Mouse (Mus musculus) hindbrain, embryonic 12.5 days (tissue): ENCODE measurements around the gene Lrba. TPM values are rescaled to one million over a fixed set of nuclear protein-coding genes. Genes with fewer than 3 reads are reported as not detected.

Experiments used
- ATAC-seq: fragments of 200-750 bp; cut with Nextera tagmentation; 2 replicates; pipeline ENCODE4 v1.8.0; 2017; ENCODE audit warnings: moderate TSS enrichment; ENCODE audit not compliant: low FRiP score
- H3K27ac ChIP-seq: fragments of 300-500 bp; sonication (generic); 2 replicates; pipeline ENCODE4 v1.5.1; 2016; ENCODE audit warnings: mild to moderate bottlenecking
- H3K27me3 ChIP-seq: fragments of 300-500 bp; sonication (generic); 2 replicates; pipeline ENCODE4 v1.6.1; 2016; ENCODE audit warnings: mild to moderate bottlenecking
- H3K36me3 ChIP-seq: fragments of 300-500 bp; sonication (generic); 2 replicates; pipeline ENCODE4 v1.6.1; 2016; ENCODE audit warnings: mild to moderate bottlenecking
- H3K4me1 ChIP-seq: fragments of 300-500 bp; sonication (generic); 2 replicates; pipeline ENCODE4 v1.6.1; 2016
- H3K4me2 ChIP-seq: fragments of 300-500 bp; sonication (generic); replicated peaks from 2 replicates; pipeline ENCODE4 v1.6.1; 2016; ENCODE audit warnings: mild to moderate bottlenecking
- H3K4me3 ChIP-seq: fragments of 300-500 bp; sonication (generic); 2 replicates; pipeline ENCODE4 v1.5.1; 2016; ENCODE audit warnings: mild to moderate bottlenecking
- H3K9ac ChIP-seq: fragments of 300-500 bp; sonication (generic); 2 replicates; pipeline ENCODE4 v1.6.1; 2016; ENCODE audit warnings: mild to moderate bottlenecking, moderate library complexity
- H3K9me3 ChIP-seq: fragments of 300-500 bp; sonication (generic); replicated peaks from 2 replicates; pipeline ENCODE4 v1.6.1; 2016; ENCODE audit warnings: mild to moderate bottlenecking
- WGBS: fragments of 180-500 bp; shearing (Covaris S2); methylation state at CpG from one replicate; pipeline ENCODE4 v1.1.7; 2016; 5-methylcytosine and 5-hydroxymethylcytosine counted together
- polyA plus RNA-seq: library from polyadenylated mRNA; unstranded; fragments of >200 nt; fragmentation: Nextera tagmentation; extraction: Ambion mirVana; gene quantifications from 2 replicates; pipeline ENCODE4 v1.2.1, GENCODE M21; 2016

Gene Lrba
- polyA plus RNA-seq, 1 experiment from 2014 or later, result 8.4 TPM

DNA sequence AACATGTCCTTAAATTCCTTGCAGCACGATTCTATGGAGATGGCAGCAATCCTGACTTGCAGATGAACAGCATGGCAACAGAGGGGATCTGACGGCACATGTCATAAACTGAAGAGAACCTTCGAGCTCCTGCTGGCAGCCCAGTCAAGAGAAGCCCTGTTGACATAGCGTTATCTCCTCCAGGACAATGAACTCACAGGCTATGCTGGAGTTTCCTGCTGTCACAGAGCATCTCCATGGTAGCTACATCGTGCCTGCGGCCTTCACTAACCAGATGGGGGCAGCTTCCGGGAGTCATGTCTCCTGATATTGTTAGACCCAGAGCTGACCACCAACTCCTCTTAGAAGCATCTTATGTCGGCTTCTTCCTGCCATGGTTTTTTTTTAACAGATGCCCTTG is 578.3 kb downstream of the Lrba start:
- H3K36me3 ChIP-seq, result peaks cover 39% of the 10 kb centered on the region
- no peak overlapping the region for H3K9ac ChIP-seq
- ATAC-seq, result no peak
- whole genome bisulfite sequencing, result 44% methylated on average over 8 of the region's 8 CpGs
- H3K27me3 ChIP-seq, result no peaks in the 10 kb centered on the region
- no peak overlapping the region for H3K4me2 ChIP-seq
- peaks cover 8% of the 10 kb centered on the region; the same call in 1 of the 2 replicates for H3K4me1 ChIP-seq
- no peak overlapping the region for H3K27ac ChIP-seq
- H3K4me3 ChIP-seq, result no peak overlapping the region
- H3K9me3 ChIP-seq, result no peaks in the 10 kb centered on the region

DNA sequence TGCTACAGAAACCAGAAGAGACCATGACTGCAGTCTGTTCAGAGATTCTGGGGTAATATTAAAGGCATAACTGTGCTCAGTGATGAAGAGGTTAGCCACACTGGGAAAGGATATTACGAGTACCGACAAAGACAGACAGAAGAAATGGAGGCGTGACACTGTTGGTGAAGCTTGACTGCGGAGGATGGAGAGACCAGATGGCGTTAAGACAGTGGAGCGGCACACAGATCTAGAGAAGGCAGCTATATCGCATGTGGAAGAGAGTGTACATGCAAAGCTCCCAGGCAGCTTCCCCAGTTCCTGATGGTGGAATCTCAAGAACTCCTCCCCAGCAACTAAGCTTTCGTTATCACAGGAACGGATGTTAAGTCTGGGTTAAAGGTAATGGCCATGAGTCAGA is 579.8 kb downstream of the Lrba start:
- Histone ChIP-seq H3K9me3 (no peaks in the 10 kb centered on the region), H3K27me3 (no peaks in the 10 kb centered on the region), H3K9ac (no peak overlapping the region), H3K4me1 (peaks cover 8% of the 10 kb centered on the region; the same call in 1 of the 2 replicates), H3K27ac (no peak overlapping the region), H3K4me3 (no peak overlapping the region), H3K4me2 (no peak overlapping the region), H3K36me3 (peaks cover 30% of the 10 kb centered on the region)
- ATAC-seq, result no peak
- 91% methylated on average over 9 of the region's 9 CpGs for WGBS

DNA sequence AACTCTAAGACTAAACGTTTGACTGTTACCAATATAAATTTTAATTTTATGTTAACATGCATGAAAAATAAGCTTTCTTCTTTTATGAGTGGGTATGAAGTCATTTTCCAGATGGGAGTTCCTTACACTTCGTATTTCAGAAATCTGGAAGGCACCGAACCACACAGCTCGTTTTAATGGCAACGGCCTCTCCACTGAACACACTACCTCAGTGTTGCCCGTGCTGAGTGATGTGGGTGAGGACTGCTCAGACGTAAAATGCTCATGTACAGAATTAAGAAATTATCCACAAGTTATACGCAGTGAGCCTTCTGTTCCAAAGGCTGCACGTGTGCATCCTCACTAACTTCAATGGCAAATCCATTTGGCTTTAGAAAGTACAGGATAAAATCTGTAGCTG is 582.4 kb downstream of the Lrba start:
- 96% methylated on average over 9 of the region's 9 CpGs for WGBS
- H3K9ac ChIP-seq, result no peak overlapping the region

DNA sequence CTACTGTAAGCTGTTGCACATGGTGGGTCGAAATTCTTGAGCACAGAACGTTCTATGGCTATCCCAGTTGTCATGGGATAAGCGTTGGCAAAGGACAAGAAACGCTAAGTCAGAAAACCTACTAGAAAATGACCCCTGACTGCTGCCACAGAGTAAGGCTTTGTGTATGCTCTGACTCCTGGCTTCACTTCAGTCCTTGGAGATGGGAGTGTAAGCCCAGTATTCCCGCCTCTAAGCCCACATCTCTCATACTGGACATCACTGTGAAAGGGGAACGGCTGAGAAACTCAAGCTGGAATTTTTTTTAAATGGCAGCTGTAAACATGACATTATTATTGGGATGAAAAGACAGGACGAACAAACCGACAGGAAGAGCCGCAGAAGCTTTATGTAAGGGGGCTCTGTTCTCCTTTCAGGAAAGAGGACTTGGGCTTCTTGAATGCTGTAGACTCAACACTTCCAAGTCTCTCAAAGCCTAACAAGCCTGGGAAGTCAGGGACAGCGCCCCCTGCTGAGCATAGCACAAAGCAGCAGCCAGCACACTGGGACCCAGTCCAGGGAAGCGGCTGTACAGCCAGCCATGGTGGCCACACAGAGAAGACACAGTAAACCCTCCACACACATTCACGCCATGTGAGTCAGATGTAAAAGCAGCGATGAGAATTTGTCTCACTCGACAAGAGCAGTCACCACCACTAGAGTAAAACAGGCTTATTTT is 583.4 kb downstream of the Lrba start:
- Histone ChIP-seq H3K4me3 (no peak overlapping the region), H3K9me3 (no peaks in the 10 kb centered on the region), H3K27ac (no peak overlapping the region), H3K27me3 (no peaks in the 10 kb centered on the region), H3K4me2 (no peak overlapping the region), H3K36me3 (peaks cover 27% of the 10 kb centered on the region), H3K9ac (no peak overlapping the region), H3K4me1 (peaks cover 8% of the 10 kb centered on the region; the same call in 1 of the 2 replicates)
- no peak for ATAC-seq
- 74% methylated on average over 14 of the region's 14 CpGs for WGBS

More for the DNA sequence above, 582.4 kb downstream of the Lrba start:
- H3K27me3 ChIP-seq, result no peaks in the 10 kb centered on the region
- H3K27ac ChIP-seq, result no peak overlapping the region
- ATAC-seq, result no peak
- H3K4me1 ChIP-seq, result peaks cover 10% of the 10 kb centered on the region; the same call in 1 of the 2 replicates
- peaks cover 28% of the 10 kb centered on the region for H3K36me3 ChIP-seq
- no peak overlapping the region for H3K4me3 ChIP-seq
- H3K4me2 ChIP-seq, result no peak overlapping the region
- no peaks in the 10 kb centered on the region for H3K9me3 ChIP-seq

DNA sequence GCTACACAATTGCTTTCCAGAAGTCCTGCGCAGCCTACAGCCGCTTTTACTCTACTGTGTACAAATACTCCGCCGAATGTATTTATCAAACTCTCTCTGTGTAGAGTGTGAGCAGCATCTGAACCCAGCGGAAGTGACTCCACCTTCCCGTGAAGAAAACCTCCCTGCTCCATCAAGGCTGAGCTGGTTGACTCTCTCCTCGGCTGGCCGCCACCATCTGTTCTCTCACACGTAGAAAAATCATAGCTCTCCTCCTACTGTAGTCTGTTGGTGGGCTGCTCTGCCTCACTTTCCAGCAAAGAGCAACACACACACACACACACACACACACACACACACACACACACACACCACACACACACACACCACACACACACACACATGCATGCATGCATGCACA is 584.7 kb downstream of the Lrba start:
- WGBS, result 83% methylated on average over 9 of the region's 9 CpGs
- Histone ChIP-seq H3K9me3 (no peaks in the 10 kb centered on the region), H3K4me2 (no peak overlapping the region), H3K4me3 (no peak overlapping the region), H3K9ac (no peak overlapping the region), H3K27ac (no peak overlapping the region; the same call in 1 of the 2 replicates), H3K4me1 (peaks cover 2% of the 10 kb centered on the region; the same call in 1 of the 2 replicates), H3K36me3 (peaks cover 19% of the 10 kb centered on the region), H3K27me3 (no peaks in the 10 kb centered on the region)
- no peak for ATAC-seq

DNA sequence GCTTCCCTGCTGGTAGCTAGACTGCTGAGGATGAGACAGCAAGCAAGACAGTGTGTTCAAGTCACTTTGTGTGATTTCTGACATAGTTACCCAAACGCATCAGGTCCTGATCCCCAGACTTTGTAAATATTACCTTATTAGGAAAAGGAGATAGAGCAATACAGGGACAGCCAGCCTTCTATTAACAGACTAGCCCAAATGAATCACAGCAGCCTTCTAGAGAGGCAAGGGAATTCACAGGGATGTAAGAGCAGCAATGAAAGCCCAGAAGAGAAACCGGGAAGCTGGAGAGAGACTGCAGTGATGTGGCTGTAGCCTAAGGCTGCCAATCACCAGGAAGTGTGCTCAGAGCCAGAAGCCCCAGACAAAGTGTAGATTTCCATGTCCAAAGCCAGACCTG is 585.2 kb downstream of the Lrba start:
- H3K27me3 ChIP-seq, result no peaks in the 10 kb centered on the region
- ATAC-seq, result no peak
- WGBS, result 57% methylated on average over 2 of the region's 2 CpGs
- peaks cover 20% of the 10 kb centered on the region for H3K36me3 ChIP-seq
- H3K9me3 ChIP-seq, result no peaks in the 10 kb centered on the region
- no peak overlapping the region for H3K4me3 ChIP-seq
- no peak overlapping the region for H3K4me2 ChIP-seq
- no peak overlapping the region; the same call in 1 of the 2 replicates for H3K27ac ChIP-seq
- H3K4me1 ChIP-seq, result peaks cover 2% of the 10 kb centered on the region; the same call in 1 of the 2 replicates
- H3K9ac ChIP-seq, result no peak overlapping the region

DNA sequence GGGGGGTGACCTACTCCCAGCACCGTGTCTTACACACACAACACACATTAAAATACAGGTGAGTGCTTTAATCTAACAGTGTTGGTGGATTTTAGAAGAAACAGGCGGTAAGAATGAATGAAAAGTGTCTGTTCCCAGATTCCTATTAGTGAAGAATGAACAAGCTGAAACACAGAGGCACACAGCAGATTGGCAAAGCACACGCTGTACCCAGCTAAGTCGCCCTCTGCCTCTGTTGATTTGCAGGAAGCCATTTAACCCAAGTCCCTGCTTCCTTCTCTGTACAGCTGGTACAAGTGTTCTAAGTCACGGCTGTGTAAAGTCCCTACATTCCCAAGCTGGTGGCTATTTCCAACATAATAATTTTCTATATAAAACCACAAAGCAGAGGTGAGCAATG is 586.4 kb downstream of the Lrba start:
- Histone ChIP-seq H3K27ac (no peak overlapping the region), H3K36me3 (peaks cover 14% of the 10 kb centered on the region), H3K4me3 (no peak overlapping the region), H3K4me2 (no peak overlapping the region), H3K4me1 (peaks cover 2% of the 10 kb centered on the region; the same call in 1 of the 2 replicates), H3K9ac (no peak overlapping the region), H3K27me3 (no peaks in the 10 kb centered on the region), H3K9me3 (no peaks in the 10 kb centered on the region)
- no peak for ATAC-seq
- 92% methylated on average over 5 of the region's 5 CpGs for WGBS

DNA sequence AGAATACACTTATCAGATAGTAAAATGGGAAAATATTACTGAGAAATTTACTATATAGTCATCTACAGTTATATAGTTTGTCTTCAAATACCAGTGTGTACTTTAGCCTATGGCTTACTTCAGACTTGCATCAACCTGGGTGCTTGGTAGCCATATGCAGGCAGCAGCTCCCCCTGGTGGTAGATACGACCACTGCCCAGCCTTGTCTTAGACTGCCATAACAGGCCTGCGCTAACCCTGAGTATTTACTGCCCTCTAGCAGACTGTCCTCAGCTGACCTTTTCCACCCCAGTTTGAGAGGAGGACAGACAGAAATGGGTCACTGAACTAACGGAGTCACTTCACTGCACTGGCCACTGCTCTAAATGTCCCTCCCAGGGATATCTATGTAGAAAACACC is 588.2 kb downstream of the Lrba start:
- WGBS, result 18% methylated on average over 3 of the region's 3 CpGs
- peak; percentile 80 for ATAC-seq
- Histone ChIP-seq H3K4me3 (no peak overlapping the region), H3K9me3 (no peaks in the 10 kb centered on the region), H3K27me3 (no peaks in the 10 kb centered on the region), H3K4me2 (no peak overlapping the region), H3K27ac (no peak overlapping the region), H3K36me3 (peaks cover 11% of the 10 kb centered on the region), H3K4me1 (peaks cover 2% of the 10 kb centered on the region; the same call in 1 of the 2 replicates), H3K9ac (no peak overlapping the region)

DNA sequence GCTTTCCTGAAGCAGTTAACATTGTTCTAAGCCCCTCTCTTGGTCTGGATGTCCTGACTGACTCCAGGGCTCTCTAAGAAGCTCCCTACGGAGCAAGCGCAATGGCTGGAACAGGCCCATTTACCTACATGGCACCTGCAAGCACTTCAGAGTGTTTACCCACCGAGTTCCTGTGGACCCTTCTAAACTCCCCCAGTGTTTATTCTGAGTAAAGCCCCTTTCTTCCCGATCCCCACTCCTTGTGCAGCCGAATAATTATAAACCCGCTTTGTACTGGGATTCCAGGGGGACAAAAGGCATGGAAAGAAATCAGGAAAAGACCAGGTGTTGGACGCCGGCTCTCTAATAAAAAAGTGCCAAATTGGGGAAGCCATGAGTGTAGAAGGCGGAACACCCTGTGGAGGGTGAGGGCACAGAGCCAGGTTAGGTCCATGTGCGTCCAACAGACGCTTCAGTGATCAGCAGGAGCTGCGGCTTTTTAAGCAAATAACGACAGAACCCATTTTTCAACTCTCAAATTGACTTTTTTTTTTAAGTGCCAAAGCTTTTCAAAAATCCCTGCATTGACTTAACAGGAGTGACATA is 593.6 kb downstream of the Lrba start:
- H3K4me3 ChIP-seq, result no peak overlapping the region
- no peak overlapping the region for H3K4me2 ChIP-seq
- H3K27ac ChIP-seq, result no peak overlapping the region
- no peak overlapping the region for H3K9ac ChIP-seq
- peaks cover 11% of the 10 kb centered on the region for H3K36me3 ChIP-seq
- ATAC-seq, result no peak
- no peaks in the 10 kb centered on the region for H3K27me3 ChIP-seq
- WGBS, result 60% methylated on average over 13 of the region's 13 CpGs
- H3K9me3 ChIP-seq, result no peaks in the 10 kb centered on the region
- peaks cover 15% of the 10 kb centered on the region; the same call in 1 of the 2 replicates for H3K4me1 ChIP-seq

DNA sequence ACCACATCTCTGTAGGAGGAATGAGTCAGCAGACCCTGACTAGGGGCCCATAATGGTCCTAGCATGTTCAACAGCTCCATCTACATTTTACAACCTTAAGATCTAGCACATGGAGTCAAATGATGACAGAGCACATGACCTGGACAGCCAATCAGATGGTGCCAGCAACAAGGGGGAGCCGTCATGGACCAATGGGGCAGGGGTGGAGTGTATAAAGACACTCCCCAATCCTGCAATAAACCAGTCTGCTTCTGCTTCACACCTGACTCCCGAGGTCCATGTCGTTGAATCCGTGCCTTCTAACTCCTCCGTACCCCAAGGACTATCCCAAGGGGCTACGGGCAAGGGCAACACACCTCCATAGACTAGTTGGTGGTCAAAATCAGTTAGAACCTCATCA is 594.9 kb downstream of the Lrba start:
- WGBS, result over 99% methylated on average over 6 of the region's 6 CpGs
- Histone ChIP-seq H3K4me2 (no peak overlapping the region), H3K27me3 (no peaks in the 10 kb centered on the region), H3K9me3 (no peaks in the 10 kb centered on the region), H3K9ac (no peak overlapping the region), H3K36me3 (peaks cover 11% of the 10 kb centered on the region), H3K27ac (peak overlapping the region; percentile 55; the same call in 1 of the 2 replicates), H3K4me3 (no peak overlapping the region), H3K4me1 (peaks cover 15% of the 10 kb centered on the region; the same call in 1 of the 2 replicates)
- no peak for ATAC-seq

DNA sequence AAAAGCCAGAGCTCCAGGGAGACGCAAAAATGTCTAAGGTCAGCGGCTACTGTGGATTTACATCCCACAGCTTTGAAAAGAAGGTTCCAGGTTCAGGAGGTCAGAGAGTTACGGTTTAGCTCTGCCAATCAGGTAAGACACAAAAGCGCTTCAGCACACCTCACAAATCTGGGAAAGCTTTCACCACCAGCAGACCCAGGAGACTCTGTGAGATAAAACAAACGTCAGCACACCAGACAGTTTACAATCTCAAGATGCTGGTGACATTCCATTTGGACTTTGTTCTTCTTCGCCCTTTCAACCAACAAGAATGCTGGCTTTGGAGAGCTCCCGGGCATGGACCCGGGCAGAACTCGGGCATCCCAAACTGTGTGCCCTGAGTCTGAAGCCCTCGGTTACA is 595.9 kb downstream of the Lrba start:
- H3K4me1 ChIP-seq, result peaks cover 15% of the 10 kb centered on the region; the same call in 1 of the 2 replicates
- peaks cover 5% of the 10 kb centered on the region; the same call in 1 of the 2 replicates for H3K36me3 ChIP-seq
- no peak overlapping the region for H3K27ac ChIP-seq
- H3K9ac ChIP-seq, result no peak overlapping the region
- WGBS, result 59% methylated on average over 10 of the region's 10 CpGs
- no peaks in the 10 kb centered on the region for H3K27me3 ChIP-seq
- H3K4me2 ChIP-seq, result no peak overlapping the region
- no peaks in the 10 kb centered on the region for H3K9me3 ChIP-seq
- ATAC-seq, result no peak
- H3K4me3 ChIP-seq, result no peak overlapping the region

DNA sequence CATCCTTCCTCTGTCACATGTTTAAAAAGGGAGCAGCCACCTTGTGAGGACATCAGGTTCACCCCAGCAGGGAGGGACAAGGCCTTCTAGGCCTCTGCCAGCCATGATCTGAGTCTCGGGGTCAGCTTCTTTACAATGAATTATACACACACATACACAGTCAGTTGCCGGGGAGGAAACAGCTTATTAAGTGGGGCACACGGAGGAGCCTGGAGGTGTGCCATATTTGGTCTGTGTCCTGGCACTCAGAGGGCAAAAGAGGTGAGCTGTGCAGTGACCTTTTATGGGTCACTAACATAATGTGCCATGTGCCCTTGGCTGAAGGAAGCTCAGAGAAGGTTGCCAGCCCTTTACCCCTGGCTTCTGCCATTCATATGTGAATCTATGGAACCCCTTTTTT is 596.9 kb downstream of the Lrba start:
- no peak overlapping the region for H3K9ac ChIP-seq
- no peak overlapping the region for H3K27ac ChIP-seq
- no peak overlapping the region for H3K4me3 ChIP-seq
- H3K36me3 ChIP-seq, result peaks cover 5% of the 10 kb centered on the region; the same call in 1 of the 2 replicates
- WGBS, result 68% methylated on average over 3 of the region's 3 CpGs
- H3K4me2 ChIP-seq, result no peak overlapping the region
- no peaks in the 10 kb centered on the region for H3K27me3 ChIP-seq
- no peaks in the 10 kb centered on the region for H3K9me3 ChIP-seq
- peaks cover 15% of the 10 kb centered on the region; the same call in 1 of the 2 replicates for H3K4me1 ChIP-seq
- ATAC-seq, result no peak
